Mouse (Mus musculus): ENCODE data around the gene Nid1.

Gene Nid1

DNA sequence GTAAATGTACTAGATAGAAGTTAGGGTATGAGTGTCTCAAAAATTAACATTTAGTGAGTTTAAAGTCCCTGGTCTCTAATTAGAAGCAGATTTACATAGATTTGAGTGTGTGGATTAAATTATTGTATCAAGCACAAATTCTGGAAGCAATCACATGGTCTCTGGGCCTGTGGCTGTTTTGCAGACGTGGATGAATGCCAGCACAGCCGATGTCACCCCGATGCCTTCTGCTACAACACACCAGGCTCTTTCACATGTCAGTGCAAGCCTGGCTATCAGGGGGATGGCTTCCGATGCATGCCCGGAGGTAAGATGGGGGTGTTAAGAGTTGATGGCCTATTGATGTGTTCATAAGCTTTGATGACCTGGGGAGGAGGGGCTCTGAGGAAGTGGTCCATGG lies 52.5 kb downstream of the Nid1 start:
- no peak for DNase-seq (ENCODE audit: low spot score)

GRCm38 (mm10) chr13:13492151-13492550 lies 54.8 kb downstream of the Nid1 start:
- no peak for DNase-seq (ENCODE audit: low spot score)

GRCm38 (mm10) chr13:13493517-13493916 lies 56.2 kb downstream of the Nid1 start:
- no peak for DNase-seq (ENCODE audit: low spot score)

GRCm38 (mm10) chr13:13498022-13498421 lies 60.7 kb downstream of the Nid1 start:
- DNase-seq (ENCODE audit: low spot score), result no peak

DNA sequence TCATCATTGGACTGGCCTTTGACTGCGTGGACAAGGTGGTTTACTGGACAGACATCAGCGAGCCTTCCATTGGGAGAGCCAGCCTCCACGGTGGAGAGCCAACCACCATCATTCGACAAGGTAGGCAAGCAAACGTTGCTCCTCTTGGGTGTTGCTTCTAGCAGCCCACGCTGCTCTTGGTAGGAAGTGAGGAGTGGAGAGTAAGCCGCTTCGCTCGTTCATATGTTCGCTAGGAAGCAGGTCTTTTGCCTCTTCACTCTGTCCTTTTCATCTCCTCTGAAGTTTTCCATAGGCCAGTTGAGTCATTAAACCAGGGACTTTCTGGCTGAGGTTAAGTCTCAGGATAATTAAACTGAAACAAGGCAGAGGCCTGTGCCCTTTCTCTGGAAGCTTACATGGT lies 65.1 kb downstream of the Nid1 start:
- no peak for DNase-seq (ENCODE audit: low spot score)

GRCm38 (mm10) chr13:13503695-13504386 lies 66.5 kb downstream of the Nid1 start:
- no peak for DNase-seq (ENCODE audit: low spot score)

DNA sequence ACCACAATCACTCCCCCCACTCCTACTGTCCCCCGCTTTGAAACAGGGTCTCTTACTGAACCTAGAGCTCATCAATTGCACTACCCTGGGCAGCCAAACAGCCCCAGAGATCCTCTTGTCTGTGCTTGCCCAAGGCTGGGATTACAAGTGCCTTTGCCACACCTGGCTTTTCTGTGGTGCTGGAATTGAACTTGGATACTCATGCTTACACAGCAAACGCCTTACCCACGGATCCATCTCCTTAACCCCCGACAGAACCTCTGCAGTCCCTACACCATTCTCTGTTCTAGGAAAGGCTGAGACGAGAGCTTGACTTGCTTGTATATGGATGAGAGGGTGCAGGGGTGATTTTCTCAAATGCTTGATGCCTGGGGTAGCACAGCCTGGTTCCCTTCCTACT lies 67.7 kb downstream of the Nid1 start:
- no peak for DNase-seq (ENCODE audit: low spot score)

- no peak for DNase-seq (ENCODE audit: low spot score)
Measured at GRCm38 (mm10) chr13:13506556-13506955, 69.2 kb downstream of the Nid1 start.

GRCm38 (mm10) chr13:13514861-13515260 lies 77.5 kb downstream of the Nid1 start:
- DNase-seq (ENCODE audit: low spot score), result no peak

DNA sequence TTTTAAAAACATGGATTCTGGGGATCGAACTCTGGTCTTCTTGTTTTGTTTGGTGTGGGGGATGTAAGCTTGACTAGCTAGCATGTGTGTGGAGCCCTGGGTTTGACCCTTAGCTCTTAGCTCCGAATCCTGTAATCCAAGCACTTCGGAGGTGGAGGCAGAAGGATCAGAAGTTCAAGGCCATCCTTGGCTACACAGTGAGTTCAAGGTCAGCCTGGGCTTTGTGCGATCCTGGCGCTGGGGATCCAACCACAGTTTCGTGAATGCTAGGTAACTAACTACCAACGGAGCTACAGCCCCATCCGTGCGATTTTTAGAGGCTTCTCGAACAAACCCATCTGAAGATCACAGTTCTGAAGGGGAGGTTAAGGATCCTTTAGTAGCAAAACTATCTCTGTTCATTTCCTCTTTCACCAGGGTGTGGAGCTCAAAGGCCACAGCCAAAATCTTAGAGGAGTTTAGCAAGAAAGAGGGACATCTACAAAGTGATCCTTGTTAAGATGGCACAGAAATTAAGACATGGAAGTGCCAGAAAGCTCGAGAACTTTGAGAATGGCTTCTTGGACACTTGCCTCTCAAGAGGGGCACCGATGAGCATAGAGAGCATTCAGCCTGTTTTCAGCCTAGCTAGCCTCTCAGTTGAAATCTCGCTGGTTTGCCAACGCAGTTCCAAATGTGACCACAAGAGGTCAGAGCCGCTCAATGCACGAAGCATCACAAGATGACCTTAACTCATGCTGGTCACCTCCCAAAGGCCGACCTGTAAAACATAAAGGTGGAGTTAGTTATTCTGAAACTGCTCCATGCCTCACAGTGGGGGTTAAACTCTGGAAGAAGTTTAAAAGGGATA lies 79.2 kb downstream of the Nid1 start:
- DNase-seq (ENCODE audit: low spot score), result peak; percentile 84

GRCm38 (mm10) chr13:13518114-13518513 lies 80.8 kb downstream of the Nid1 start:
- no peak for DNase-seq (ENCODE audit: low spot score)

- no peak for DNase-seq (ENCODE audit: low spot score)
Measured at GRCm38 (mm10) chr13:13520436-13520835, 83.1 kb downstream of the Nid1 start.

DNA sequence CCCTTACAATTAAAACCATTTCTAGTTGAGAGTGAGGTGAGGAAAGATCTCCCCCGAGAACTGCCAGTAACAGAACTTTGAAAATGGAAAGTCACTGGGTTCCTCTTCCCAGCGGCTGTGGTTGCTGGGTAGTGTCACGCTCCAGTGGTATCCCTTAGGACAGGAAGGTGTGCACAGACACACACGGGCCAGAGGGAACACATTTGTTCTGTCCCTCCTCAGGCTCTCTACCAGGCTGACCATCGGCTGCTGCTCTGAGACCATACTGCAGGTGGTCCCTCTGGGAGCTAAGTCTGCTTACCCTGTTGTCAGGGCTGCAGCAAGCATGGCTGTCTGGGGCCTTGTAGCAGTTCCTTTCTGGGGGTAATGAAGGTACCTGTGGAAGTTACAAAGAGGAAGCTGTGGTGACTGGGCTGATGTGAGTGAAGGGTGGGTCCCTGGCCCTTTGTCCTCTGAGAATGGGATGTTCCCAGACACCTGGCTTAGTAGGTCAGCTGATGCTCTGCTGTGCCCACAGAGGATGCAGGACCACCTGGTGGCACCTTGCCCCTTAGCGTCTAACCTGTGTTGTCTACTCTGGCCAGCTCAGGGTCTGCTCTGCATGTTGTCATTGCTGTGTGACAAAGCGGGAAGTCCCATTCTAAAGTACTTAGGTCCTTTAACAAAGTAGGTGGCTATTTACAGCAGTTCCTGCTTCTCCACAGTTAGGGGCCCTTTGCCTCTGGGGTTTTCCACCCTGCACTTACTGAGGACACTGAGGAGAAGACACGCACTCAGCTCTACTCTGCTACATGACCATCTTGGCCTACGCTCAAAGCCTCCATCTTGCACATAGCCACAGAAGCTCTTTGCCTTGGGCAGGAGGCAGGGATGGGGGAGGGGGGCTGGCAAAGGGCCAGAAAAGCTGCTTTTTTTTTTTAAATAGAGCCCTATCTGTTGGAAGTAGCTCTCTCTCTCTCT lies 86.6 kb downstream of the Nid1 start:
- no peak for DNase-seq (ENCODE audit: low spot score)

DNA sequence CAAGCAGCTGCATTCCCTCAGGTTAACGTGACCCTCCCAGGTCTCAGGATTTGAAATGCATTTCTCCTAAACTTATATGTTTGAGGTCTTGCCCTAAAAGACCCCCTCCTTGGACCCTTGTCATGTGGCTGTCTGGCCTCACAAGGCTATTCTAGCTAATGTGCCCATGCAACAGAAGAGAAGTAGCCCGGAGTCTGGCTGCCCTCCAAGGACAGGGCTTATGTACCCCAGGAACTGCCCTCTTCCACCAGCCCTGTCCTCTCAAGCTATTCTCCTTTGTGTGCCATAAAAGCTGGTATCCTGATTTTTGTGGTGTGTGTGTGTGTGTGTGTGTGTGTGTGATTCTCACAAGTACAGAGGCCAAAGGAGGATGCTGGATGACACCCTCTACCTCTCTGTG lies 87.9 kb downstream of the Nid1 start:
- DNase-seq (ENCODE audit: low spot score), result no peak

DNA sequence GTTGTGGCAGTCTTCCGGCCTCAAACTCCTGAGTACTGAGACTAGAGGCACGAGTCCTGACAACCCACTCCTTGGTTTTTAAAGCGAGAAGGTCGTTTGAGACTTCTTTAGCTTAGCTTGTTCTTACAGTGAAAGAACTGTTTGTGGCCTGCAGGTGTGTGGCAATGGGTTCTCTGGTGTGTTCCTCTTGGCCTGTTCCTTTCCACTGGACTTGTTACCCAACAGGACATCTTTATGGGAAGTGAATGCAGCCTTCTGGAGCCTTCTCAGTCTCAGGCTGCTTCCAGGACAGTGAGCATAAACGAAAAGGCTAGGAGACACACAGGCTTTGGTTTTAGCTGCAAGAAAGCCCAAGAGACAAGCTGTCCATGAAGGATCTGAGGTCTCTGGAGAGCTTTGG lies 88.5 kb downstream of the Nid1 start:
- no peak for DNase-seq (ENCODE audit: low spot score)

DNA sequence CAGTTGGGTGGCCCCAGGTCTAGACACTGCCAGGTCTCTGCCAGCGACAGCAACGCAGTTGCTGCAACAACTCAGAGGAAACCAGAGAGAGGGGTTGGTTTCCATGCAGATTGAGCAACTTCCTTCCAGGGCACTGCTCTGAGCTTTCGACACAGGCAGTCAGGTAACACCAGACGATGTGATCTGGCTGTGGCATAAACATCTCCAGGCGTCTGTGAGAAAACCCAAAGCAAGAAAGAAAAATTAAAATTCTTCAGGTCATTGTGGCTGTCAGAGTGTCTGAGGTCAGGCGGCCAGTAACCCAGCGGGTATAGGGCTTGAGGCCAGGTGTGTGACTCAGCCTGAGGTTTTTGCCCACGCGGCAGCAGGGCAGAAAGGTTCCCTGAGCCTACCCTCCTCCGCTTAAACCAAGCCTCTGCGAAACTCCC lies 91.8 kb downstream of the Nid1 start:
- no peak for DNase-seq (ENCODE audit: low spot score)

- DNase-seq (ENCODE audit: low spot score), result no peak
Measured at GRCm38 (mm10) chr13:13530913-13531312, 93.6 kb downstream of the Nid1 start.

GRCm38 (mm10) chr13:13531923-13532322 lies 94.6 kb downstream of the Nid1 start:
- DNase-seq (ENCODE audit: low spot score), result no peak

- DNase-seq (ENCODE audit: low spot score), result no peak
Measured at GRCm38 (mm10) chr13:13536555-13536954, 99.2 kb downstream of the Nid1 start.

GRCm38 (mm10) chr13:13537272-13538015 lies 100.1 kb downstream of the Nid1 start:
- DNase-seq (ENCODE audit: low spot score), result no peak

- peak; percentile 65 for DNase-seq (ENCODE audit: low spot score)
Measured at GRCm38 (mm10) chr13:13538585-13539300, 101.4 kb downstream of the Nid1 start.
